Mouse (Mus musculus): ENCODE measurements around the gene Hyal3. TPM values are rescaled to one million over a fixed set of nuclear protein-coding genes. Genes with fewer than 3 reads are reported as not detected.
"Not testable (repeated sequence)": the region's sequence is repeated elsewhere in the genome, so short reads cannot be mapped to it uniquely, and the experiment has no call there.

The Hyal3 gene
- total RNA-seq, 2 experiments from 2014 or later = 0.78 to 1.4 TPM

DNA sequence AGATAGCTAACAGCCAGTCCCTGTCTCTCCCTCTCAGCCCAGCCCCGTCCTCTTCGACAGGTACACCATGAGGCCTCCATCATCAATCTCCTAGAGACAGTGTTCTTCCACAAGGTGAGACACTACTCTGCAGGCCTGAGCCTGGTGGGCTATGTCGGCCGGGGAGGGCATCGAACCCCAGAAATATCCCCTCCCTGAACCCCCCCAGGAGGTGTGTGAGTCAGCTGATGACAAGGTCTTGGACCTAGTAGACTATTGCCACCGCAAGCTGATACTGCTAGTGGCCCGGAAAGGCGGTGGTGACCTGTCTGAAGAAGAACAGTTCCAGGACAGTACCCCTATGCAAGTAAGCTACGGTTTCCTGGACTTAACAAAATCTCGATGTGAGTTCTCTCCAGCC is 31.8 kb upstream of the Hyal3 start:
- no peak for DNase-seq (ENCODE audit: low spot score in 2 of 2)
- intact Hi-C loops (cut with DNase I) = no loop called here

DNA sequence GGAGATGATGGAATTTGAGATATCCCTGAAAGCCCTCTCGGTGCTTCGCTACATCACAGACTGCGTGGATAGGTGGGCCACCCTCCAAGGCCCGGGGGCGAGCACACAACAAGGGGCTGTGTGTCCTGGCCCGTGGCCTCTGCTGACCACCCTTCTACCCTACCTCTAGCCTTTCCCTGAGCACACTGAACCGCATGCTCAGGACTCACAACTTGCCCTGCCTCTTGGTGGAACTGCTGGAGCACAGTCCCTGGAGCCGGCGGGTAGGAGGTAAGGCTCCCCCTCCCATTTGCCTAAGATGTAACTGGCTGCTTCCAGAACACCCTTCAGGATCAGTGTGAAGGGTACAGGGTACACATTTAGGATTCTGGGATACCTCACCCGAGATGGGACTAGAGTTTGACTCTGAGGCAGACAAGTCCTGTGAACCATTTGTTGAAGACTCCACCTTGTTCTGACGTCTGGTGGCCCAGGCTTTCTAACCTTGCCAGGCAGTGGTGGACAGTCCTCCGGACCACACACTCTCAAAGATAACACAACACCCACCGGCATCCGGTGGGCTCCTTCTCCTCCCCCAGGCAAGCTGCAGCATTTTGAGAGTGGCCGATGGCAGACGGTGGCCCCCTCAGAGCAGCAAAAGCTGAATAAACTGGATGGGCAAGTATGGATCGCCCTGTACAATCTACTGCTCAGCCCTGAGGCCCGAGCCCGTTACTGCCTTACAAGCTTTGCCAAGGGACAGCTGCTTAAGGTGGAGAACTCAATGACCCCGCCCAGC is 31.1 kb upstream of the Hyal3 start:
- intact Hi-C loops (cut with DNase I) = no loop called here
- no peak for DNase-seq (ENCODE audit: low spot score in 2 of 2)

DNA sequence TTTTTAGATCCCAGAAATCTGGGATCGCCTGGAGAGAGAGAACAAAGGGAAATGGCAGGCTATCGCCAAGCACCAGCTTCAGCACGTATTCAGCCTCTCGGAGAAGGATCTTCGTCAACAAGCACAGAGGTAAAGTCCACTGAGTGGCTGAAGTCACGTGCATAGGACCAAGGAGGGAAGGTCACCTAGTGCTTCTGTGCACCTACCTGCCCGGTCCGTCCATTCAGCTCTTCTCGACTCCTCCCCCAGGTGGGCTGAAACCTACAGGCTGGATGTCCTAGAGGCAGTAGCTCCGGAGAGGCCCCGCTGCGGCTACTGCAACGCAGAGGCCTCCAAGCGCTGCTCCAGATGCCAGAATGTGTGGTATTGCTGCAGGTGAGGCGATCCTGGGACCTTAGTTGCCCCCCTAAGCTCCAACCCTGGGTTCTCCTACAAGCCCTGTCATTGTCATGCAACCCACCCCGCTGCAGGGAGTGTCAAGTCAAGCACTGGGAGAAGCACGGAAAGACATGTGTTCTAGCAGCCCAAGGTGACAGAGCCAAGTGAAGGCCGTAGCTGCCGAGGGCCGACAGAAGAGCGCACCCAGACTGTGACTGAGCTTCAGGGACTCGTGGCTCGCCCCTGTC is 30.0 kb upstream of the Hyal3 start:
- DNase-seq (ENCODE audit: low spot score in 2 of 2) = no peak
- intact Hi-C loops (cut with DNase I) = no loop called here

DNA sequence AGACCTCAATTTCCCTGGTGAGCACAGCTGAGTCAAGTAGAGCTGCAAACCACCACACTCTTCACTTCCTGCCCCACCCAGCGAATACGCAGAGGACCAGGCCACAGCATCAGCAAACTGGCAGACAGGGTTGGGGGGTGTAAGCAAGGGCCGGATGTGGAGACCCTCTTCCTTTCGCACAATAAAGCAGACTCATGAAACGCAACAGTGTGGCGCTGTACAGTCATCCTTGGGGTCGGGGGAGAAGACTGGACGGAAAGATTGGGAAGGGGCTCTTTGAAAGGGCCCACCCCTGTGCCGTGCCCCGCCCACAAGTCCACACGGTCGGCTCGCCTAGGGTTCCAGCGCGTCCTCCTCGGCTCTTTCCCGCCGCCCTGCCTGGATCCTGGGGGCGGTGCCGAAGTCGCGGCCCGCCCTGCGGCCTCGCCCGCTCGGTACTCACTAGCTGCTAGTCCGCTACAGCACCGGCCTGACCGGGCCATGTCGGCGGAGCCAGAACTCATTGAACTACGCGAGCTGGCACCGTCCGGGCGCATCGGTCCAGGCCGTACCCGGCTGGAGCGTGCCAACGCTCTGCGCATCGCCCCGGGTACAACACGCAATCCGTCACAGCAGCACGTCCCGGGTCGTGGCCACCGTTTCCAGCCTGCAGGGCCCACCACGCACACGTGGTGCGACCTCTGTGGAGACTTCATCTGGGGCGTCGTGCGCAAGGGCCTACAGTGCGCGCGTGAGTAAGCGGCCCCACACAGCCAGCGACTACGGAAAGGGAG is 29.3 kb upstream of the Hyal3 start, which contains the start of gene Rassf1:
Gene Rassf1 (plus strand): TSS at position 439 of the 773 bp plus-strand sequence.
- no peak for DNase-seq (ENCODE audit: low spot score in 2 of 2)
- intact Hi-C loops (cut with DNase I) = no loop called here

GRCm38 (mm10) chr9:107551890-107552355 is 28.7 kb upstream of the Hyal3 start:
- no peak for DNase-seq (ENCODE audit: low spot score in 2 of 2)
- intact Hi-C loops (cut with DNase I) = no loop called here

- DNase-seq (ENCODE audit: low spot score in 2 of 2) = no peak
- intact Hi-C loops (cut with DNase I) = no loop called here
These were observed 27.8 kb upstream of the Hyal3 start for GRCm38 (mm10) chr9:107552690-107553393.

- DNase-seq (ENCODE audit: low spot score in 2 of 2) = no peak
These were observed 26.9 kb upstream of the Hyal3 start for GRCm38 (mm10) chr9:107553541-107554318.

GRCm38 (mm10) chr9:107554319-107554825 is 26.2 kb upstream of the Hyal3 start:
- intact Hi-C loops (cut with DNase I) = no loop called here
- DNase-seq (ENCODE audit: low spot score in 2 of 2) = peak; percentile 96 to 97

More at GRCm38 (mm10) chr9:107553541-107554318, 26.9 kb upstream of the Hyal3 start:
- intact Hi-C loops (cut with DNase I) = no loop called here

GRCm38 (mm10) chr9:107555031-107555457 is 25.6 kb upstream of the Hyal3 start:
- DNase-seq (ENCODE audit: low spot score in 2 of 2) = no peak
- intact Hi-C loops (cut with DNase I) = no loop called here

GRCm38 (mm10) chr9:107555701-107556100 is 24.9 kb upstream of the Hyal3 start:
- intact Hi-C loops (cut with DNase I) = no loop called here
- DNase-seq (ENCODE audit: low spot score in 2 of 2) = no peak

DNA sequence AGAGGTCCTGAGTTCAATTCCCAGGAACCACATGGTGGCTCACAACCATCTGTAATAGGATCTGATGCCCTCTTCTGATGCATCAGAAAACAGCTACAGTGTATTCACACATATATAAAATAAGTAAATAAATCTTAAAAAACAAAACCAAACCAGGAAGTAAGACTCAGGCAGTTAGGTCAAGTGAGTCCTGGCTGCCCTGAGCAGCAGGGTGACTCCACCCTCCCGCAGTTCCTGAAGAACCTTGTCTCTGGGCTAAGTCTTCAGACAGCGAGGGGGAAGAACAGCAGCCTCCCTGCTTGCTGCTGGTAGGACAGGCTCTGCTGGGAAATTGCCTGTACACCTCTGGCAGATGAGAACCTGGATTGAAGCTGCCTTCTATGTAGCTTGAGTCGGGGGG is 24.3 kb upstream of the Hyal3 start:
- DNase-seq (ENCODE audit: low spot score in 2 of 2) = no peak
- intact Hi-C loops (cut with DNase I) = no loop called here

GRCm38 (mm10) chr9:107563029-107563581 is 17.5 kb upstream of the Hyal3 start, which contains the start of gene Tusc2:
Gene Tusc2 (plus strand): TSS chr9:107563255.
- intact Hi-C loops (cut with DNase I) = no loop called here

DNA sequence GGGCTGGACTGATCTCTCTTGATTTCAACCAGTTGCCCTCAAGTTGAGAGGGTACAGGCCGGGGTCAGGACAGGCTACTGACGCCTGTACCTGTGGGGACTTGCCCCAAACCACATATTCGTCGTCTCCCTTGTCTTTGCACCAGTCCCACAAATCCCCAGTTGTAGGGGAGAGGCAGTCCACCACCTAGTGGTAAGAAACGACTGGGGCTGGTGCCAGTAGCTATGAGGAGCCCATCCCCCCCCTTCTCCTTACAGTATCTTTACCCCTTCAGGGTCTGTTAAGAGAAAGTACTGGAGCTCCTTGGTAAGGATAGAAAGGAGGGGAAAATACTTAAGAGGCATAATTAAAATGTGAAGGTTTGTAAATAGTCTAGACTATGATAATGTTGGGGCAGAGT is 15.1 kb upstream of the Hyal3 start:
- DNase-seq (ENCODE audit: low spot score in 2 of 2); intact Hi-C loops (cut with DNase I): not testable (repeated sequence)

More at GRCm38 (mm10) chr9:107563029-107563581, 17.5 kb upstream of the Hyal3 start, which contains the start of gene Tusc2:
- peak; percentile 96 to 97 for DNase-seq (ENCODE audit: low spot score in 2 of 2)

DNA sequence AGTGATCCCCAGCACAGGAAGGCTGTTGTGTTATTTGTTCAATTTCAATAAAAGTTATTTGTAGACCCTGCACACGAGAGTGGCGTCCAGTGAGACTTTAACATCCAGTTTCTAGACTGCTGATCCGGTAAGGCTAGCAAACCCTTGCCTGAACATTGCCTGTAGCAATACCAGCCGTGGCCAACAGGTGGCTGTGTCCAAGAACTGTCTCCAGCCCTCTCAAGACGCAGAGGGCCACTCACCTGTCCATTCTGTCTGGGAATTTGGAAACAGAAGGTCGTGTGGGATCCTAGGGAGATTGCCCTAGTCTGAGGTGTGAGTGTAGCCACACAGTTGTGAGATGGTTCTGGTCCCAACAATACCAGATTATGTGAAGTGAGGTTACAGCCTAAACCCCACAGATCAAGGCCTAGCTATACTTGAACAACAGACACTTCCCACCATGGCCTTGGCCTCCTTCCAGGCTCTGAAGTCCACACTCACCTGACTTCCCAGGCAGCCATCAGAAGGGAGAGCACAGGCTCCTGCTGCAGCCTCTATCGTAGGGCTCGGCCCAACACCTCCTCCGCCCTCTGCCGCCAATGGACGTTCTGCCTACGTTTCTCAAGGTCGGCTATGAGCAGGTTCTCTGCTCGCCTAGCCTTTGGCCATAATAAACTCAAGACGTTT is 14.4 kb upstream of the Hyal3 start:
- intact Hi-C loops (cut with DNase I) = no loop called here
- peak; percentile 76 to 81 for DNase-seq (ENCODE audit: low spot score in 2 of 2)

DNA sequence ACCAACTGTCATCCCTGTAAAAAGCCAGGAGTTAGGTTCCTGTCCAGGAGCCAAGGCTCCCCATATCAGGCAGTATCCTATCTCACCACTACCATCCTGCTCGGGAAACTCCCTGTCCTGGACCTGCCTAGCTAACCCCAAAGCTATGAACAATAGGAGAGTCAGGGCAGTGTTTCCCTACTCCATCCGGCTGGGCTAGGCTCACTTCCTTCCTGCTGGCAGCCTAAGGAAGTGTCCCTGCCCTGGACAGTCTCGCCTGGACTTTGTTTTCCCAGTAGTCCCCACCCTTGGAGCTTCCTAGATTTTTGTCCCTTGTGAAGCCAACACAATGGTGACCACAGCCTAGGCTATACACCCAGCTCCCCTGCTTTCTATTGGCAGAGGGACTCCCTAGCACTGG is 13.8 kb upstream of the Hyal3 start:
- intact Hi-C loops (cut with DNase I) = no loop called here
- no peak for DNase-seq (ENCODE audit: low spot score in 2 of 2)

- intact Hi-C loops (cut with DNase I) = no loop called here
- DNase-seq (ENCODE audit: low spot score in 2 of 2) = no peak
These were observed 12.8 kb upstream of the Hyal3 start, which contains the start of gene Hyal2 for GRCm38 (mm10) chr9:107567702-107568319. Gene Hyal2 (plus strand): TSS chr9:107567945.

Measured in left cerebral cortex, postnatal 14 days (tissue).